Mouse (Mus musculus): ENCODE measurements around the gene Spc25.

GRCm38 (mm10) chr2:69175296-69175695 is 30.7 kb downstream of the Spc25 start:
- no peak for TF ChIP-seq CTCF (IDR thresholded peaks at IDR 0.05; ENCODE audit: borderline replicate concordance, extremely low read depth, insufficient read depth, insufficient read length)
- TF ChIP-seq POLR2A (IDR thresholded peaks at IDR 0.05; ENCODE audit: borderline replicate concordance, extremely low read depth, insufficient read depth, insufficient read length, poor library complexity, severe bottlenecking), result no peak

Data from brain, embryonic 14.5 days (tissue).